Mouse (Mus musculus) megakaryocyte, embryonic 14.5 days (primary cell): ENCODE data around the gene Plk4. TPM values are rescaled to one million over a fixed set of nuclear protein-coding genes. Genes with fewer than 3 reads are reported as not detected.
A peak's percentile ranks its signal among the peaks of the same experiment; 100 is the strongest.

Experiments used
- H3K27me3 ChIP-seq: replicated peaks from 2 replicates; pipeline ENCODE3; 2012; ENCODE audit warnings: inconsistent platforms
- H3K36me3 ChIP-seq: replicated peaks from 2 replicates; pipeline ENCODE3; 2012; ENCODE audit warnings: low read length, inconsistent platforms, mixed read lengths
- H3K4me1 ChIP-seq: 2 replicates; pipeline ENCODE4 v1.6.1; 2012; ENCODE audit warnings: inconsistent platforms
- H3K4me3 ChIP-seq: replicated peaks from 2 replicates; pipeline ENCODE3; 2012; ENCODE audit warnings: moderate library complexity, mild to moderate bottlenecking, inconsistent platforms
- H3K9me3 ChIP-seq: 2 replicates; pipeline ENCODE4 v1.6.1; 2012; ENCODE audit warnings: inconsistent platforms
- FLI1 ChIP-seq: IDR thresholded peaks from 2 replicates; pipeline ENCODE4 v1.6.1; 2012; ENCODE audit warnings: low read length, inconsistent platforms, mixed read lengths
- GATA1 ChIP-seq: IDR thresholded peaks from 3 replicates; pipeline ENCODE4 v1.6.1; 2012; ENCODE audit warnings: mixed read lengths, low read length, inconsistent platforms, borderline replicate concordance
- polyA plus RNA-seq: library from polyadenylated mRNA; stranded (reverse); fragments of >175 nt; gene quantifications from 2 replicates; pipeline ENCODE4 v1.2.3, GENCODE M21; 2012; ENCODE audit warnings: low replicate concordance; ENCODE audit not compliant: insufficient read depth

Gene Plk4
- 4.1 TPM in 1 of 2 replicates, not detected in the other for polyA plus RNA-seq

DNA sequence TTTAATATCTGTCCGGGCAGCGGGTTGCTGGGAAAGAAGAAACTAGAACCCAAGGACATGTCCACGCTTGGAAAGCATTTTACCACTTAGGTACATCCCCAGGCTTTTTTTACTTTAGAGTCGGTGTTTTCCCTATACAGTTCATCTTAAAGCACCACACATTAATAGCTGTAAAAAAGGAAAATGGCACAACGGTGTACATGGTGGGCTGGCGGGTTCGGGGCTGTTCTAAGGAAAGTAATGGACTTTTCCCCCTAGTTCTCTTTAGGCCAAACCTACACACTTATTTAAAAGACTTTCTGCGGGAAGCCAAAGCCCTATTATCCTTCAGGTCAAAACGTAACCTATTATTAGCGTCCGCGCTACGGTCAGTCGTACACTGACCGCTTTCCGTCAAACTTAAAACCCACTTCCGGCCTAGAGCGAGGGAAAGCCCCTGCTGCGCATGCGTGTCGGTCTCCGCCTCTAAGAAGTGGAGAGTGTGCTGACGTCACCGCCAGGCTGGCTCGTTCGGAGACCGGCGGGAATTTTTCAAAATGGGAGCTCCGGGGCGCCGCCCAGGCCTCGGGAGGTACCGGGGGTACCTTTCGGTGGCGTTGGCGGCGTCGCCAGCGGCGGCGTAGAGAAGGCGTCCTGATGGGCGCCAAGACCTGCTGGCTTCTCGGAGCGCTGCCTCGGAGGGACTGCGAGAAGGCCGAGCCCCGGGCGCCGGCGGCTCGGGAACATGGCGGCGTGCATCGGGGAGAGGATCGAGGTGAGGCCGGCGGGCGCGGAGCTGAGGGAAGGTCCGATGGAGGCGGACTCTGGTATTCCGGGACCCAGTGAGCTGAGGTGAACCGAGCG is at the start of gene Plk4:
Plk4 (plus strand) TSS at position 490 of the 843 bp plus-strand sequence.
- Histone ChIP-seq H3K4me1 (peaks cover 30% of the 10 kb centered on the region), H3K9me3 (no peaks in the 10 kb centered on the region), H3K36me3 (peaks cover 26% of the 10 kb centered on the region), H3K27me3 (no peaks in the 10 kb centered on the region), H3K4me3 (peak within 1 kb of the TSS; percentile 100)
- TF ChIP-seq GATA1 (no peak), FLI1 (peak; percentile 93; the same call in 1 of the 2 replicates)

DNA sequence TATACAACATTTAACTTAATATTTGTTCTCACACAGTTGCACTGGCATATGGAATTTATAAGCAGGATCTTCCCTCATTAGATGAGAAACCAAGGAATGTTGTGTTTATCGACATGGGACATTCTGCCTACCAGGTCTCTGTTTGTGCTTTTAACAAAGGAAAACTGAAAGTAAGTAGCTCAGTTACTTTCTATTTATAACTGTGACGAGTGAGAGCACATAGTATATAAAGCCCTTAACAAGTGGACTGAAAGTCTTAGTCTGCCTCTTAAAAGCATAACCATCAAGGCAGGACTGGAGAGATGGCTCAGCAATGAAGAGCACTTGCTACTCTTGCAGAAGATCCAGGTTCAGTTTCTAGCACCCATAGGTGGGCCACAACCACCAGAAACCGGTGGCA is 39.1 kb upstream of the Plk4 start:
- Histone ChIP-seq H3K9me3 (no peaks in the 10 kb centered on the region), H3K36me3 (peaks cover 89% of the 10 kb centered on the region), H3K4me3 (no peak overlapping the region), H3K4me1 (no peaks in the 10 kb centered on the region), H3K27me3 (no peaks in the 10 kb centered on the region)
- TF ChIP-seq GATA1 (no peak), FLI1 (no peak)

DNA sequence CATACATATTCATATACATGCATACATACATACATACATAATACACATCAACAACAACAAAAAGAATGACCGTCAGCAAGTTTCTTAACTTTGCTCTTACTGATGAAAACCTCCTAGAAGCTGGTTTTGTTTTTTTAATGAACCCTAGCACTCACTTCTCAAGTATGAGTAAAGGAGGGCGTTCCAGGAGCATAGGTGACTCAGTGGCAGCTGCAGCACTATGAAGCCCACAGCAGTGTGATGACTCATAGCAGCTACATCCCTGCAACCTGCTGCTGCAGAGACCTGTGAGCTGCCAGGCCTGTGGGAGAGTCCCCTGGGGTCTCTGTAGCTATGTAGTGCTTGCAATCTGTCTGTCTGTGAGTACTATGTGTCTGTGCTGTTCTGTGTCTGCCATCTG is 38.5 kb upstream of the Plk4 start:
- no peak overlapping the region for H3K4me3 ChIP-seq
- H3K9me3 ChIP-seq, result no peaks in the 10 kb centered on the region
- H3K27me3 ChIP-seq, result no peaks in the 10 kb centered on the region
- H3K4me1 ChIP-seq, result no peaks in the 10 kb centered on the region
- peaks cover 90% of the 10 kb centered on the region for H3K36me3 ChIP-seq
- TF ChIP-seq FLI1 (no peak), GATA1 (no peak)

DNA sequence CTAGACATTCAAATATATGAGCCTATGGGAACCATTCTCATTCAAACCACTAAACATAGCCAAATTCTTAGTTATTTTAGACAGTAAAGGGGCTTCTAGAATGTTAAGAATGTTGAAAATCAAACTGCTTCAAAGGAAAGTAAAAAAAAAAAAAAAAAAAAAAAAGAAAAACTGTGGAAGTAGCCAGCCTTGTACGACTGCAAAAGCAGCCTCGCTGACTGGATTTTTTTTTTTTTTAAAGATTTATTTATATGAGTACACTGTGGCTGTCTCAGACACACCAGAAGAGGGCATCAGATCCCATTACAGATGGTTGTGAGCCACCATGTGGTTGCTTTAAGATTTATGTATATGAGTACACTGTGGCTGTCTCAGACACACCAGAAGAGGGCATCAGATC is 6.0 kb upstream of the Plk4 start:
- H3K27me3 ChIP-seq, result no peaks in the 10 kb centered on the region
- H3K36me3 ChIP-seq, result peaks cover 46% of the 10 kb centered on the region
- H3K9me3 ChIP-seq, result no peaks in the 10 kb centered on the region
- peaks cover 4% of the 10 kb centered on the region for H3K4me1 ChIP-seq
- TF ChIP-seq GATA1 (no peak), FLI1 (no peak)
- H3K4me3 ChIP-seq, result no peak overlapping the region

DNA sequence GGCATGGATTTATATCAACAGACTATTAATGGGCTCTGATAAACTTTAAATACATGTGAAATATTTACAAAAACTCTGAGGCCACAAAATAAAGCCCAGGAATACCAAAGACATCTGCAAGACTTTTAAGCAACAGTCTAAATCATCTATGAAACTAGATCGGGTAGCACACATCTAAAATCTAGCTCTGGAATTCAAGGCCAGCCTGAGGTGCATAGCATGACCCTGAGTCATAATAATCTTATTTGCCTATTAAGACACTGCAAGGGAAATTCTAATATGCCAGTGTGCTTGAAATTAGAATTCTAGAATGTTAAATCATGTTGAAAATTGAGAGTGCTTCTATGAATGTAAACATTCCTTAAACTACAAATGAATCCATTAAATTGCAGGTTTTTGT is 1.8 kb upstream of the Plk4 start:
- H3K9me3 ChIP-seq, result no peaks in the 10 kb centered on the region
- H3K27me3 ChIP-seq, result no peaks in the 10 kb centered on the region
- peaks cover 21% of the 10 kb centered on the region for H3K36me3 ChIP-seq
- H3K4me3 ChIP-seq, result no peak overlapping the region
- peaks cover 30% of the 10 kb centered on the region for H3K4me1 ChIP-seq
- TF ChIP-seq GATA1 (no peak), FLI1 (no peak)

DNA sequence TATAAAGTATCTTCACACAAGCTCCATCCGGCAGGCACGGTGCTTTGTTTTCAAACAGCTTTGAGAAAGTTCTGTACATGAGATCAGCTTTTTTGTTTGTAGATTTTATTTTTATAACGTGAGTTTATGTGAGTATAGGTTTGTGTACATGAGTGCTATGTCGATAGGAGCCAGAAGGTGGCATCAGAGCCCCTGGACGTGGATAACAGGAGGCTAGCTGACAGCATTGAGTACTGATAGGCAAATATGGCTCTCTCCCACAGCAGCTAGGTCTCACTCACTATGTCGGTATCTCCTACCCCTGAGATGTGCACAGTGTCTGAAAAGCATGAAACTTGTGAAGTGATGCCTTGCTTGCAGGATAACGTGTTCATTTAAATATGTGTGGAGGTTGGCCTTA is 1.3 kb upstream of the Plk4 start:
- Histone ChIP-seq H3K36me3 (peaks cover 19% of the 10 kb centered on the region), H3K4me3 (peak overlapping the region; percentile 68), H3K9me3 (no peaks in the 10 kb centered on the region), H3K27me3 (no peaks in the 10 kb centered on the region), H3K4me1 (peaks cover 30% of the 10 kb centered on the region)
- TF ChIP-seq GATA1 (no peak; the same call in 2 of the 3 replicates), FLI1 (no peak)

DNA sequence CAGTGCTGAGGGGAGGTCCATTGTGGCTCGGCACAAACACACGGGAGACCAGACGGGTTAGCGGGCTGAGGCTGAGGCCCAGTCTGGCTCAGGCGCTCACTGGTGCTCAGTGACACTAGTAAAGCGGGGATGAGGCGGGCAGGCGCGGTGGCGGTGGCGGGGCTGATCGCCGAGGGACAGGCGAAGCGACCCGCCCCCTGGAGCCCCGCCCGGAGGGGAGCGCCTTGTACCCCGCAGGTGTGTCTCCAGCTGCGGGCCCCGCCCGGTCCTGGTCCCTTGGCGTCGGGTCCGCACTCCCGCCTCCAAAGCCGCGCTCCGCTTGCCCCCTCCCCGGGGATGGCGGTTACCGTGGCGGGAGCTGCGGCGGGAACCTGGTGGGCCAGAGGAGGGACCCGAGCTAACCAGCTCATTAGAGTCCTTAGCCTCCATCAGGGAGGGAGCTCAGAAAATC is 579 bp downstream of the Plk4 start:
- Histone ChIP-seq H3K36me3 (peaks cover 30% of the 10 kb centered on the region), H3K27me3 (no peaks in the 10 kb centered on the region)

DNA sequence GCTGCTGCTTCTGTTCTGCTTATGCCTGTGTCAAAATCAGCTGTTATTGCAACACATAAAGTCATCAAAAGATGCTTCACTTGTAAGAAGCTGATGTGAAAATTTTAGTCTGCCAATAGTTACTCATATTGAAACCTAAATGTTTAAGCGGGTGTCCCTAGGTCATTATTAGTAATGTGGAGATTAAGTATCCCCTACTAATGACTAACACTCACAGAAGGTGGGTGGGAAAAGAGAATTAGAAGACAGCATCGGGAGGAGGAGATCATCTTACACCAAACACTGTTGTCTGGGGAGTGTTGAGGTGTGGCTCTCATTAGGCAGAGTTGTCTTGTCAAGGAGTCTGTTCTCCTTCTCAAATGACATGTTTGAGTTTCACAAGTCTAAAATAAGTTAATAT is 7.1 kb downstream of the Plk4 start:
- Histone ChIP-seq H3K4me1 (peaks cover 14% of the 10 kb centered on the region; the same call in 1 of the 2 replicates), H3K27me3 (no peaks in the 10 kb centered on the region), H3K36me3 (peaks cover 74% of the 10 kb centered on the region), H3K9me3 (no peaks in the 10 kb centered on the region), H3K4me3 (no peak overlapping the region)
- TF ChIP-seq FLI1 (no peak), GATA1 (no peak)

More for the DNA sequence above, 579 bp downstream of the Plk4 start:
- Histone ChIP-seq H3K4me1 (peaks cover 32% of the 10 kb centered on the region), H3K4me3 (peak overlapping the region; percentile 100), H3K9me3 (no peaks in the 10 kb centered on the region)
- TF ChIP-seq FLI1 (no peak), GATA1 (no peak)

DNA sequence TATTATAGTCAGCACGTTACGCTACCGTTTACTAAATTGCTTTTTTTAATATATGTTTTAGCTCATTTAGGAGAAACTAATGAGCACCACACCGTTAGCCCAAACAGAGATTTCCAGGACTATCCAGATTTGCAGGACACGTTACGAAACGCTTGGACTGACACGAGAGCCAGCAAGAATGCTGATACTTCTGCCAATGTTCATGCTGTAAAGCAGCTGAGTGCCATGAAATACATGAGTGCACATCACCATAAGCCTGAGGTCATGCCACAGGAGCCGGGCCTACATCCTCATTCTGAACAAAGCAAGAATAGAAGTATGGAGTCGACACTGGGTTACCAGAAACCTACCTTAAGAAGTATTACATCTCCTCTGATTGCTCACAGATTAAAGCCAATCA is 8.9 kb downstream of the Plk4 start:
- peaks cover 9% of the 10 kb centered on the region; the same call in 1 of the 2 replicates for H3K4me1 ChIP-seq
- H3K36me3 ChIP-seq, result peaks cover 84% of the 10 kb centered on the region

DNA sequence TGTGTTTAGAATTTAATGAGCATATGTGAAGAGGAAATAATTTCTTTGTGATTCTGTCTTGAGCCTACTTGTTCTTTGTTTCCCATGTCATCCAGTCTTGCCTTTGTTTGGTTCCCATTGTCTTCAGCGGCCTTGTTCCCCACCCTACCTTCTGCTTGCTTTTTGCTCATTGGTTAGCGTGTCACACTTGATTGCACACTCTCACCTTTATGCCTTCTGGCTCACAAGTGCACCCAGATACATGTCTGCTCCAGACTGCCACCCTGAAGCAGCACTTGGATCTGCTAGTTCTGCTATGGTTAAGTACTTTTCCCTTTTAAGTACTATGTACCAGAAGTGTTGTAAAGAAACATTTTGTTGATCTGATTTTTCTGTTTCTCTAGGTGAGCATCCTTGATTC is 10.1 kb downstream of the Plk4 start:
- Histone ChIP-seq H3K36me3 (peaks cover 88% of the 10 kb centered on the region), H3K27me3 (no peaks in the 10 kb centered on the region), H3K4me1 (peaks cover 9% of the 10 kb centered on the region; the same call in 1 of the 2 replicates), H3K4me3 (no peak overlapping the region), H3K9me3 (no peaks in the 10 kb centered on the region)
- TF ChIP-seq FLI1, result no peak
- no peak for TF ChIP-seq GATA1

More for the DNA sequence above, 8.9 kb downstream of the Plk4 start:
- Histone ChIP-seq H3K9me3 (no peaks in the 10 kb centered on the region), H3K27me3 (no peaks in the 10 kb centered on the region), H3K4me3 (no peak overlapping the region)
- no peak for TF ChIP-seq FLI1
- TF ChIP-seq GATA1, result no peak
